Mouse (Mus musculus): ENCODE measurements at regions not wholly inside any gene's neighbourhood (a gene's known extent, or its start where the extent isn't known, plus 50 kb on each side); places are given as distances from the start of the nearest gene placed in this dataset.

- no peak for TF ChIP-seq EP300 (IDR thresholded peaks at IDR 0.05; ENCODE audit: insufficient read depth, low read depth, low read length)
- no peak for TF ChIP-seq POLR2A (IDR thresholded peaks at IDR 0.05; ENCODE audit: insufficient read depth, low read length)
- no peak for TF ChIP-seq CTCF (IDR thresholded peaks at IDR 0.05; ENCODE audit: low read depth, low read length)
Observed at GRCm38 (mm10) chr6:67159726-67160523, 78.1 kb upstream of the Serbp1 start.

Measured in ES-Bruce4 (cell line).